Mouse (Mus musculus) E14TG2a.4 (cell line): ENCODE results near the gene Pde1c.

Experiments
- CTCF ChIP-seq: conservative IDR thresholded peaks from 2 replicates; pipeline ENCODE4 v1.5.1; 2014; ENCODE audit warnings: low read length
- NANOG ChIP-seq: IDR thresholded peaks from 2 replicates; pipeline ENCODE4 v1.6.1; 2014; ENCODE audit warnings: borderline replicate concordance, low read length, mixed read lengths
- POU5F1 ChIP-seq: IDR thresholded peaks from 2 replicates; pipeline ENCODE4 v1.6.1; 2014; ENCODE audit warnings: low read length, borderline replicate concordance

GRCm38 (mm10) chr6:56441501-56441900 is 127.4 kb downstream of the Pde1c start:
- TF ChIP-seq CTCF (no peak), NANOG (no peak), POU5F1 (no peak)
